Mouse (Mus musculus) heart, embryonic 14.5 days (tissue): ENCODE results near the gene Msx1. TPM values are rescaled to one million over a fixed set of nuclear protein-coding genes. Genes with fewer than 3 reads are reported as not detected.

ENCODE experiments used
- ATAC-seq: fragments of 200-750 bp; cut with Nextera tagmentation; 2 replicates; pipeline ENCODE4 v1.8.0; 2017; ENCODE audit warnings: low read depth, moderate TSS enrichment; ENCODE audit not compliant: insufficient number of reproducible peaks, insufficient read depth, low FRiP score
- H3K27ac ChIP-seq, 2 experiments: fragments of 200-500 bp in 1 of 2; fragments of 300-500 bp in 1 of 2; sonication (generic) in 1 of 2; replicated peaks in 1 of 2; 2 replicates each; pipeline ENCODE4 v1.5.1; 2012 to 2014; ENCODE audit warnings: low read depth in 2 of 2, low read length in 2 of 2, control low read depth in 1 of 2, mild to moderate bottlenecking in 1 of 2, mixed read lengths in 1 of 2; ENCODE audit not compliant: control insufficient read depth in 1 of 2, insufficient read depth in 1 of 2
- H3K27me3 ChIP-seq: fragments of 300-500 bp; sonication (generic); 2 replicates; pipeline ENCODE4 v1.6.1; 2014; ENCODE audit warnings: mild to moderate bottlenecking, low read length, control low read depth; ENCODE audit not compliant: control insufficient read depth, insufficient read depth
- H3K36me3 ChIP-seq: fragments of 300-500 bp; sonication (generic); 2 replicates; pipeline ENCODE4 v1.6.1; 2014; ENCODE audit warnings: mild to moderate bottlenecking, control low read depth, low read length, mixed read lengths; ENCODE audit not compliant: control insufficient read depth, insufficient read depth
- H3K4me1 ChIP-seq, 2 experiments: fragments of 200-500 bp in 1 of 2; fragments of 300-500 bp in 1 of 2; sonication (generic) in 1 of 2; 2 replicates each; pipeline ENCODE4 v1.6.1; 2012 to 2014; ENCODE audit warnings: low read length in 2 of 2, control low read depth in 1 of 2, mixed read lengths in 1 of 2; ENCODE audit not compliant: control insufficient read depth in 2 of 2, insufficient read depth in 2 of 2
- H3K4me2 ChIP-seq: fragments of 300-500 bp; sonication (generic); 2 replicates; pipeline ENCODE4 v1.6.1; 2014; ENCODE audit warnings: mild to moderate bottlenecking, low read length
- H3K4me3 ChIP-seq, 2 experiments: fragments of 200-500 bp in 1 of 2; fragments of 300-500 bp in 1 of 2; sonication (generic) in 1 of 2; 2 replicates each; pipeline ENCODE4 v1.5.1; 2012 to 2014; ENCODE audit warnings: low read length in 2 of 2, mild to moderate bottlenecking in 2 of 2, control low read depth in 1 of 2, low read depth in 1 of 2, moderate library complexity in 1 of 2; ENCODE audit not compliant: control insufficient read depth in 1 of 2, insufficient read depth in 1 of 2
- H3K9ac ChIP-seq: fragments of 300-500 bp; sonication (generic); 2 replicates; pipeline ENCODE4 v1.6.1; 2014; ENCODE audit warnings: mild to moderate bottlenecking, low read length
- H3K9me3 ChIP-seq: fragments of 300-500 bp; sonication (generic); 2 replicates; pipeline ENCODE4 v1.6.1; 2016; ENCODE audit warnings: low read length, control low read depth; ENCODE audit not compliant: control insufficient read depth
- WGBS: fragments of 180-500 bp; shearing (Covaris S2); extraction: QIAGEN DNeasy Blood & Tissue Kit; methylation state at CpG from one replicate; pipeline ENCODE4 v1.1.7; 2014; 5-methylcytosine and 5-hydroxymethylcytosine counted together
- polyA plus RNA-seq: library from polyadenylated mRNA; unstranded; fragments of >200 nt; fragmentation: Nextera tagmentation; extraction: Ambion mirVana; gene quantifications from 2 replicates; pipeline ENCODE4 v1.2.1, GENCODE M21; 2014

The Msx1 gene
- polyA plus RNA-seq, 1 experiment from 2014 or later: 8.7 TPM

GRCm38 (mm10) chr5:37783306-37783705 lies 41.1 kb downstream of the Msx1 start:
- H3K9me3 ChIP-seq: no peaks in the 10 kb centered on the region
- no peaks in the 10 kb centered on the region for H3K27me3 ChIP-seq
- no peak overlapping the region for H3K4me2 ChIP-seq
- no peak for ATAC-seq
- no peaks in the 10 kb centered on the region for H3K36me3 ChIP-seq
- no peak overlapping the region for H3K9ac ChIP-seq
- no peak overlapping the region for H3K27ac ChIP-seq
- H3K4me3 ChIP-seq: no peak overlapping the region
- no peaks in the 10 kb centered on the region for H3K4me1 ChIP-seq
- WGBS: 64% methylated on average over 8 of the region's 8 CpGs

- H3K9ac ChIP-seq: no peak overlapping the region
- ATAC-seq: no peak
- no peak overlapping the region for H3K4me2 ChIP-seq
- no peaks in the 10 kb centered on the region for H3K27me3 ChIP-seq
- H3K4me1 ChIP-seq: no peaks in the 10 kb centered on the region
- H3K36me3 ChIP-seq: no peaks in the 10 kb centered on the region
- WGBS: 45% methylated on average over 5 of the region's 5 CpGs
- H3K27ac ChIP-seq: no peak overlapping the region
- H3K4me3 ChIP-seq: no peak overlapping the region
- no peaks in the 10 kb centered on the region for H3K9me3 ChIP-seq
These were observed 48.7 kb downstream of the Msx1 start for GRCm38 (mm10) chr5:37775681-37776080.

DNA sequence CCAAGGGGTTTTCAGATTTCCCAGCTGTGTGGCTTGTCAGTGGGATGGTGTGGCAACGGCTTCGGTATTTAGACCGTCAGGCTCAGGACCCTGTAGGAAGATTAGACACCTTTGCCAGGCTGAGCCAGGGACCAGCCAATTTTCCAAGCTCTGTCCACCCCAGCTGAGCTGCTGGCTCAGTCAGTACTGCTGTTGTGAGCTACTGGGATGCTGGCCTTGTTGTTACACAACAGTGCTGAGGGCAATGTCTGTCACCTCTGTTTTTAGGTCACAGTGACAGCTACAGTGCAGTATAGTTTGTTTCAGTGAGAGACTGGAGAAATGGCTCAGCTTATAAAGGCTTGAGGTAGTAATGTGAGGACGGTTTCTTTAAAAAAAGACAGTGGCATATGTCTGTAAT lies 50.4 kb downstream of the Msx1 start:
- 50% methylated on average over 4 of the region's 4 CpGs for WGBS

GRCm38 (mm10) chr5:37770870-37771269 lies 53.5 kb downstream of the Msx1 start:
- H3K27me3 ChIP-seq: no peaks in the 10 kb centered on the region
- 85% methylated on average over 6 of the region's 6 CpGs for WGBS
- H3K36me3 ChIP-seq: no peaks in the 10 kb centered on the region
- no peaks in the 10 kb centered on the region for H3K9me3 ChIP-seq
- ATAC-seq: no peak
- no peak overlapping the region for H3K9ac ChIP-seq
- no peaks in the 10 kb centered on the region for H3K4me1 ChIP-seq
- no peak overlapping the region for H3K4me3 ChIP-seq
- no peak overlapping the region for H3K4me2 ChIP-seq
- H3K27ac ChIP-seq: no peak overlapping the region

More for the DNA sequence above, 50.4 kb downstream of the Msx1 start:
- H3K27ac ChIP-seq: no peak overlapping the region
- H3K36me3 ChIP-seq: no peaks in the 10 kb centered on the region
- ATAC-seq: no peak
- no peaks in the 10 kb centered on the region for H3K27me3 ChIP-seq
- H3K9me3 ChIP-seq: no peaks in the 10 kb centered on the region
- H3K4me3 ChIP-seq: no peak overlapping the region
- no peak overlapping the region for H3K9ac ChIP-seq
- H3K4me1 ChIP-seq: no peaks in the 10 kb centered on the region
- no peak overlapping the region for H3K4me2 ChIP-seq

Other genes starting within 250 kb of the Msx1 start
- 0.93 and 1.3 TPM in 2 replicates for gene Stk32b, start 107.4 kb downstream of the Msx1 start, polyA plus RNA-seq
- gene Cytl1, start 89.1 kb downstream of the Msx1 start, polyA plus RNA-seq: 11.1 and 13.4 TPM in 2 replicates
- gene Stx18, start 214.2 kb upstream of the Msx1 start, polyA plus RNA-seq: 27.3 and 30.2 TPM in 2 replicates